Mouse (Mus musculus) midbrain, embryonic 11.5 days (tissue): ENCODE measurements around the gene Ankrd2. TPM values are rescaled to one million over a fixed set of nuclear protein-coding genes. Genes with fewer than 3 reads are reported as not detected.
A peak's percentile ranks its signal among the peaks of the same experiment; 100 is the strongest.

Source experiments
- ATAC-seq: fragments of 200-750 bp; cut with Nextera tagmentation; 2 replicates; pipeline ENCODE4 v1.8.0; 2017; ENCODE audit warnings: moderate TSS enrichment, moderate library complexity; ENCODE audit not compliant: low FRiP score
- DNase-seq: peaks from one replicate; pipeline ENCODE4 v3.0.0; 2015; ENCODE audit warnings: low spot score; ENCODE audit errors: missing footprints
- H3K27ac ChIP-seq: fragments of 300-500 bp; sonication (generic); 2 replicates; pipeline ENCODE4 v1.5.1; 2014; ENCODE audit warnings: low read depth, low read length
- H3K27me3 ChIP-seq: fragments of 300-500 bp; sonication (generic); 2 replicates; pipeline ENCODE4 v1.6.1; 2014; ENCODE audit warnings: mild to moderate bottlenecking, low read length, moderate library complexity, mixed read lengths; ENCODE audit not compliant: control insufficient read depth, insufficient read depth
- H3K36me3 ChIP-seq: fragments of 300-500 bp; sonication (generic); 2 replicates; pipeline ENCODE4 v1.6.1; 2014; ENCODE audit warnings: mild to moderate bottlenecking, low read length, moderate library complexity, mixed read lengths; ENCODE audit not compliant: control insufficient read depth, insufficient read depth
- H3K4me1 ChIP-seq: fragments of 300-500 bp; sonication (generic); 2 replicates; pipeline ENCODE4 v1.6.1; 2014; ENCODE audit warnings: low read length; ENCODE audit not compliant: control insufficient read depth, insufficient read depth
- H3K4me2 ChIP-seq: fragments of 300-500 bp; sonication (generic); 2 replicates; pipeline ENCODE4 v1.6.1; 2014; ENCODE audit warnings: mild to moderate bottlenecking, moderate library complexity
- H3K4me3 ChIP-seq: fragments of 300-500 bp; sonication (generic); 2 replicates; pipeline ENCODE4 v1.5.1; 2014; ENCODE audit warnings: low read depth, low read length
- H3K9ac ChIP-seq: fragments of 300-500 bp; sonication (generic); 2 replicates; pipeline ENCODE4 v1.6.1; 2014; ENCODE audit warnings: low read length
- H3K9me3 ChIP-seq: fragments of 300-500 bp; sonication (generic); 2 replicates; pipeline ENCODE4 v1.6.1; 2016; ENCODE audit warnings: low read length; ENCODE audit not compliant: control insufficient read depth
- WGBS: fragments of 180-500 bp; shearing (Covaris S2); extraction: QIAGEN DNeasy Blood & Tissue Kit; methylation state at CpG from one replicate; pipeline ENCODE4 v1.1.7; 2014; 5-methylcytosine and 5-hydroxymethylcytosine counted together
- polyA plus RNA-seq: library from polyadenylated mRNA; unstranded; fragments of >200 nt; fragmentation: Nextera tagmentation; extraction: Ambion mirVana; gene quantifications from 2 replicates; pipeline ENCODE4 v1.2.1, GENCODE M21; 2014

The Ankrd2 gene
- polyA plus RNA-seq, 1 experiment from 2014 or later, result not detected

DNA sequence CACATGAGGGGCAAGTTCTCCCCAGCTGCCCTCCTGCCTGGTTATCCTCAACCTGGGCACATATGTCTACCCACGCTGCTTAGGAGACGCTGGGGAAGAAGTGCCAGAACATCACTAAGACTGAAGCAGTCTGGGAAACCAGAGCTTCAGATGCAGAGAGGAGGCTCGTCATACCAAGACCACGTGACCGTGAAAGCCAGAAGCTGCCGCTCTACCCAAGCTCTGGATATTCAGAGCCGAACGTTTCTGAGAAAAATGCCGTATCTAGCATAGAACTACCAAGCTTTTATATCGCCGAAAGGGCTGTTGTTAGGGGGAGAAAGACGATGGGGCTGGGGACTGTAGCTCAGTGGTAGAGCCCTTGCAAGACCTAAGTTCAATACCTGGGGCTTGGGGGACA lies 2.5 kb downstream of the Ankrd2 start:
- DNase-seq, result peak; percentile 4
- ATAC-seq, result no peak
- 88% methylated on average over 12 of the region's 12 CpGs for WGBS
- Histone ChIP-seq H3K9ac (no peak overlapping the region), H3K27me3 (no peaks in the 10 kb centered on the region), H3K27ac (no peak overlapping the region), H3K36me3 (no peaks in the 10 kb centered on the region), H3K4me3 (no peak overlapping the region), H3K9me3 (no peaks in the 10 kb centered on the region), H3K4me1 (no peaks in the 10 kb centered on the region), H3K4me2 (no peak overlapping the region)

DNA sequence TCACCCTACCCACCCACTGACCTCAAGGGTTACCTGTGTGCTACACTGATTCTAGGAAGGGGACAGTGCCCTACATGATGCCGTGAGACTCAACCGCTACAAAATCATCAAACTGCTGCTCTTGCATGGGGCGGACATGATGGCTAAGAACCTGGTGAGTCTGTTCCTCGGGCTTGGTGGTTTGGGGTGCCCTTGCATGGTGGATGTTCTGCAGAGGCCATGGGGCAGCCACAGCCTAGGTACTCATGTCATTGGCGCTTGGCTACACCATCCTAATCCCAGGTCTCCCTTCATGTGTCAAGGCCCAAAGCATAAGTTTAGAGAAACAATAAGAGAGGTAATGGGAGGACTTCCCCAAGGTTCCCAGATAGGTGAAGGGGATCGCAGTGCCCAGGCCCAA lies 8.2 kb downstream of the Ankrd2 start:
- no peaks in the 10 kb centered on the region for H3K27me3 ChIP-seq
- no peaks in the 10 kb centered on the region for H3K9me3 ChIP-seq
- no peak overlapping the region for H3K9ac ChIP-seq
- no peak overlapping the region for H3K4me2 ChIP-seq
- WGBS, result 92% methylated on average over 6 of the region's 6 CpGs
- no peak overlapping the region for H3K4me3 ChIP-seq
- H3K27ac ChIP-seq, result no peak overlapping the region
- H3K4me1 ChIP-seq, result no peaks in the 10 kb centered on the region
- ATAC-seq (no peak), DNase-seq (no peak)
- H3K36me3 ChIP-seq, result no peaks in the 10 kb centered on the region

DNA sequence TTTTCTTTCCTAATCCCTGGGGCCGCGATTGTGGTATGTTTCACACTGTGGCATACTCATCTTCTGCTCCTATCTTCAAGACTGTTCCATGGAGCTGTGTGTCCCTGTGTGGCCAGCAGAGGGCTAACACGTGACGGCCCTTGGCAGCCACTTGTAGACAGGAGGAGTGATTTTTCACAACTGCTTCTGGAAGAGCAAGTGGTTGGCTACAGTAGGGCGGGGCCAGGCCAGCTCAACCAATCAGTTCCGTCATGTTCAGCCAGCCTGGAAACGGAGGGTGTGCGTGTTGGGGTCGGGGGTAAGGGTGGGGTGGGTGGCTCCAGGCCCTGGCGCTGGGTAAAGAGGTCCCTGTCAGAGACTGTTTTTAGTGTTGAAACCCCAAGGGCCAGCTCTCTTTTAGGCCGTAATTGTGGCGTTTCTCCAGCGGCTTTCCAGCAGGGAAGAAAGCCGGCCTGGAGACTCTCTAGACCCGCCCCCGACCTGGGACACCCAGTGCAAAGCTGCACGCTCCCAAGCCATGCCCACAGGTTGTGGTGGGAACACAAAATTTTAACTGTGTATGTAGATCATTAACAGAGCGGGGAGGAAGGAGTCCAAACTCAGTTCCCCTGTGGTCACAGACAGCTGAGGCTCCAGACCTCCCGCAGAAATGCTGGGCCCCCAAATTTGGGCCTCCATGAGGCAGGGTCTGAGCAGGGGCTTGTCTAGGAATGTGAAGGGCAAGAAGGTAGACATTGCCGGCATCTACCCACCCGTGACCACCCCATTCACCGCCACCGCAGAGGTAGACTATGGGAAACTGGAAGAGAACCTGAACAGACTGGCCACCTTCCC lies 9.7 kb downstream of the Ankrd2 start, which contains the start of gene Hoga1:
TSS of gene Hoga1 (plus strand) at position 342 of the 834 bp plus-strand sequence.
- Histone ChIP-seq H3K4me2 (peak within 1 kb of the TSS; percentile 36), H3K4me1 (no peaks in the 10 kb centered on the region), H3K27me3 (no peaks in the 10 kb centered on the region), H3K9me3 (no peaks in the 10 kb centered on the region), H3K36me3 (no peaks in the 10 kb centered on the region), H3K4me3 (peak within 1 kb of the TSS; percentile 18), H3K9ac (0 out of 2 replicates have a peak within 1 kb of the TSS, but pooled peaks have one; percentile 14), H3K27ac (no peak within 1 kb of the TSS)
- 21% methylated on average over 23 of the region's 23 CpGs for WGBS
- DNase-seq, result peak; percentile 95
- ATAC-seq, result peak; percentile 90

DNA sequence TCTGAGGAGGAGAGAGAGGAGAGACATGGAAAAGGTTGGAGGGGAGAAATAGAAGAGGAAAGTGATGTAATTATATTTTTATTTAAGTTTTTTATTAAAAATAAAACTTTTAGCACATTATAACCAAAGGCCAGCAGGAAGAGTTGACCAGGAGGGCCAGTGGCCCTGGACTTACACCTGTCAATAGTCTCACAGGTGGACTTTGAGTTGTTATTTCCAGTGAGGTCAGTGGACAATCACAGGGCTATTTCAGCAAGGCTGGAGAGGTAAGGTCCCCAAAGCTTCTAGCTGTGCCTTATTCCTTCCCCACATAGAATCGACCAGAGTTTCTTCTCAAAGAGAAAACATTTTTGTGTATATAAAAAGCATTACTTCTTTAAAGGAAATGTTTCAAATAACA lies 14.5 kb downstream of the Ankrd2 start:
- Histone ChIP-seq H3K4me2 (no peak overlapping the region), H3K27ac (no peak overlapping the region), H3K9ac (no peak overlapping the region), H3K36me3 (no peaks in the 10 kb centered on the region), H3K27me3 (no peaks in the 10 kb centered on the region), H3K4me3 (no peak overlapping the region), H3K9me3 (no peaks in the 10 kb centered on the region), H3K4me1 (no peaks in the 10 kb centered on the region)
- ATAC-seq (no peak), DNase-seq (peak; percentile 31)
- 85% methylated on average over 1 of the region's 1 CpGs for whole genome bisulfite sequencing

DNA sequence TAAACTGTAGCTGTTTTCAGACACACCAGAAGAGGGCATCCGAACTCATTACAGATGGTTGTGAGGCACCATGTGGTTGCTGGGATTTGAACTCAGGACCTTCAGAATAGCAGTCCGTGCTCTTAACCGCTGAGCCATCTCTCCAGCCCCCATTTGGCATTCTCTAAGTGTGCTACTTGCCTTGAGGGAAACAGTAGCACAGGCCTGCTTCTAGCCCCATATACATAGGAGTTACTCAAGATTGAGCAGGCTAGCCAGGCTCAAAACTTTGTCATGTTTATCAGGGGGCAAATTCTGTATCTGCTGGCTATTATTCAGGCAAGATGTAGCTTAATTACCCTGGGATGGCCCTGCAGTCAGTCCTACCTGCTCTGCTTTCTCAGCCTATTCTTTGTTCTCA lies 15.6 kb downstream of the Ankrd2 start:
- Histone ChIP-seq H3K27ac (no peak overlapping the region), H3K4me3 (no peak overlapping the region), H3K4me2 (no peak overlapping the region), H3K27me3 (no peaks in the 10 kb centered on the region), H3K4me1 (no peaks in the 10 kb centered on the region), H3K9ac (no peak overlapping the region), H3K36me3 (no peaks in the 10 kb centered on the region), H3K9me3 (no peaks in the 10 kb centered on the region)
- no peak for ATAC-seq
- DNase-seq, result peak; percentile 75
- WGBS, result 89% methylated on average over 3 of the region's 3 CpGs

GRCm38 (mm10) chr19:42051948-42052347 lies 16.1 kb downstream of the Ankrd2 start, which contains the start of gene 4933411K16Rik:
Gene 4933411K16Rik, plus strand, starts transcription at chr19:42052248.
- no peaks in the 10 kb centered on the region for H3K4me1 ChIP-seq
- ATAC-seq, result no peak
- H3K36me3 ChIP-seq, result no peaks in the 10 kb centered on the region
- no peak within 1 kb of the TSS for H3K4me3 ChIP-seq
- no peak for DNase-seq
- WGBS, result 72% methylated on average over 4 of the region's 4 CpGs
- no peaks in the 10 kb centered on the region for H3K27me3 ChIP-seq
- no peak within 1 kb of the TSS for H3K4me2 ChIP-seq
- H3K9ac ChIP-seq, result no peak within 1 kb of the TSS
- H3K9me3 ChIP-seq, result no peaks in the 10 kb centered on the region
- H3K27ac ChIP-seq, result no peak within 1 kb of the TSS

- Histone ChIP-seq H3K4me3 (no peak overlapping the region), H3K9ac (no peak overlapping the region), H3K4me2 (no peak overlapping the region), H3K36me3 (no peaks in the 10 kb centered on the region), H3K27ac (no peak overlapping the region), H3K27me3 (no peaks in the 10 kb centered on the region), H3K9me3 (no peaks in the 10 kb centered on the region), H3K4me1 (no peaks in the 10 kb centered on the region)
- DNase-seq, result peak; percentile 23
- WGBS, result 84% methylated on average over 6 of the region's 6 CpGs
- no peak for ATAC-seq
These were observed 18.5 kb downstream of the Ankrd2 start for GRCm38 (mm10) chr19:42054255-42054654.

- 90% methylated on average over 2 of the region's 2 CpGs for WGBS
These were observed 20.1 kb downstream of the Ankrd2 start for GRCm38 (mm10) chr19:42055881-42056280.

GRCm38 (mm10) chr19:42056719-42057409 lies 21.1 kb downstream of the Ankrd2 start:
- Histone ChIP-seq H3K4me3 (no peak overlapping the region), H3K27ac (no peak overlapping the region), H3K27me3 (no peaks in the 10 kb centered on the region), H3K4me1 (no peaks in the 10 kb centered on the region), H3K9ac (no peak overlapping the region), H3K36me3 (no peaks in the 10 kb centered on the region), H3K4me2 (no peak overlapping the region), H3K9me3 (no peaks in the 10 kb centered on the region)
- WGBS, result 80% methylated on average over 6 of the region's 6 CpGs
- DNase-seq (no peak), ATAC-seq (no peak)

More at GRCm38 (mm10) chr19:42055881-42056280, 20.1 kb downstream of the Ankrd2 start:
- Histone ChIP-seq H3K9me3 (no peaks in the 10 kb centered on the region), H3K27ac (no peak overlapping the region), H3K36me3 (no peaks in the 10 kb centered on the region), H3K4me1 (no peaks in the 10 kb centered on the region), H3K9ac (no peak overlapping the region), H3K27me3 (no peaks in the 10 kb centered on the region), H3K4me2 (no peak overlapping the region), H3K4me3 (no peak overlapping the region)
- ATAC-seq (no peak), DNase-seq (peak; percentile 37)
